Mouse (Mus musculus) c-Kit-positive CD71-positive TER-119-positive erythroid progenitor cells, embryonic 14.5 days (primary cell): Measurements from ENCODE around the gene Fscb.

Source experiments
- DNase-seq: peaks from one replicate; pipeline ENCODE4 v3.0.0-alpha.2; 2013; ENCODE audit warnings: low spot score

The Fscb gene

GRCm38 (mm10) chr12:64474590-64474989 is at the start of gene Fscb:
Gene Fscb, minus strand, starts transcription at chr12:64474690.
- DNase-seq = no peak

GRCm38 (mm10) chr12:64516775-64517174 is 42.3 kb upstream of the Fscb start:
- no peak for DNase-seq

- no peak for DNase-seq
These were observed 38.9 kb upstream of the Fscb start for GRCm38 (mm10) chr12:64513439-64513838.

GRCm38 (mm10) chr12:64497706-64498105 is 23.2 kb upstream of the Fscb start:
- DNase-seq = no peak

- no peak for DNase-seq
These were observed 875 bp downstream of the Fscb start for GRCm38 (mm10) chr12:64473615-64474014.

- DNase-seq = no peak
These were observed 1.4 kb downstream of the Fscb start for GRCm38 (mm10) chr12:64473136-64473535.

- DNase-seq = no peak
These were observed 19.3 kb downstream of the Fscb start for GRCm38 (mm10) chr12:64455228-64455627.

- no peak for DNase-seq
These were observed 24.6 kb downstream of the Fscb start for GRCm38 (mm10) chr12:64449911-64450310.

GRCm38 (mm10) chr12:64436675-64437074 is 37.8 kb downstream of the Fscb start:
- no peak for DNase-seq
